Mouse (Mus musculus) spleen, adult 2 months (tissue): Measurements from ENCODE around the gene Gbp8.

Experiments
- CTCF ChIP-seq: fragments of 200-500 bp; IDR thresholded peaks from 2 replicates; pipeline ENCODE4 v1.5.1; 2011; ENCODE audit warnings: mild to moderate bottlenecking, inconsistent platforms; ENCODE audit not compliant: insufficient read depth, insufficient read length, insufficient replicate concordance; ENCODE audit errors: extremely low read depth
- POLR2A ChIP-seq: fragments of 200-500 bp; IDR thresholded peaks from 2 replicates; pipeline ENCODE4 v1.6.1; 2011; ENCODE audit warnings: low read depth, low read length, inconsistent platforms

DNA sequence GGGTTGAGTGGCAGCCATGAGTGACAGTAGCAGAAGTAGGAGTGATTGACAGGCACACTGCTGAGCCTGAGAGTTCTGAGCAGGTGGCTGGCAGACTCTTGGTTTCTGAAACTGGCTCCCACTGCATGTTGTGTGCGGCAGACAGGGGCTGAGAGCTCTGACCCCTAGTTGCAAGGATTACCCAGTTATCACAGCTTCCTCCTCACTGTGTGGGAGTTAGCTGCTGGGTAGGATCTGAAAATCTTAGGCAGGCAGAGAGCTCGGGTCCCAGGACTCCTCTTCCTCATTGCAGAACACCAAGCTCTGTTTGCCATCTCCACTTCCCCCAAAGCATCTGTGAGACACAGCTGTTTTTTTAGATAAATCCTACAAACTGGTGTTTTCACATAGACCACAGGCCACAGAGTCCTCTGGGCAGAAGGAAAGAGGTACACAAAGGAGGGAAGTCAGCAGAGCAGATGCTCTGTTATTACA, 160.3 kb downstream of the Gbp8 start:
- TF ChIP-seq POLR2A (no peak), CTCF (no peak)
